Mouse (Mus musculus) limb, embryonic 15.5 days (tissue): ENCODE measurements at regions not wholly inside any gene's neighbourhood (a gene's known extent, or its start where the extent isn't known, plus 50 kb on each side); places are given as distances from the start of the nearest gene placed in this dataset.
A peak's percentile ranks its signal among the peaks of the same experiment; 100 is the strongest.
"Not testable (repeated sequence)": the region's sequence is repeated elsewhere in the genome, so short reads cannot be mapped to it uniquely, and the experiment has no call there.

ENCODE experiments used
- ATAC-seq: fragments of 200-750 bp; cut with Nextera tagmentation; 2 replicates; pipeline ENCODE4 v1.8.0; 2017; ENCODE audit warnings: low read depth, moderate TSS enrichment; ENCODE audit not compliant: insufficient number of reproducible peaks, low FRiP score, low TSS enrichment
- H3K27ac ChIP-seq: fragments of 300-500 bp; sonication (generic); 2 replicates; pipeline ENCODE4 v1.5.1; 2015; ENCODE audit warnings: moderate library complexity, mild to moderate bottlenecking, inconsistent platforms
- H3K27me3 ChIP-seq: fragments of 300-500 bp; sonication (generic); 2 replicates; pipeline ENCODE4 v1.6.1; 2015; ENCODE audit warnings: inconsistent platforms
- H3K36me3 ChIP-seq: fragments of 300-500 bp; sonication (generic); 2 replicates; pipeline ENCODE4 v1.6.1; 2015; ENCODE audit warnings: inconsistent platforms
- H3K4me1 ChIP-seq: fragments of 300-500 bp; sonication (generic); 2 replicates; pipeline ENCODE4 v1.6.1; 2015; ENCODE audit warnings: inconsistent platforms
- H3K4me2 ChIP-seq: fragments of 300-500 bp; sonication (generic); 2 replicates; pipeline ENCODE4 v1.6.1; 2015; ENCODE audit warnings: mild to moderate bottlenecking, inconsistent platforms
- H3K4me3 ChIP-seq: fragments of 300-500 bp; sonication (generic); 2 replicates; pipeline ENCODE4 v1.5.1; 2015; ENCODE audit warnings: mild to moderate bottlenecking, inconsistent platforms
- H3K9ac ChIP-seq: fragments of 300-500 bp; sonication (generic); 2 replicates; pipeline ENCODE4 v1.6.1; 2015; ENCODE audit warnings: inconsistent platforms
- H3K9me3 ChIP-seq: fragments of 300-500 bp; sonication (generic); 2 replicates; pipeline ENCODE4 v1.6.1; 2016; ENCODE audit warnings: inconsistent platforms
- WGBS: fragments of 180-500 bp; shearing (Covaris S2); methylation state at CpG from one replicate; pipeline ENCODE4 v1.1.7; 2015; 5-methylcytosine and 5-hydroxymethylcytosine counted together

GRCm38 (mm10) chr8:8969112-8969950 lies 279.0 kb upstream of the Arglu1 start:
- Histone ChIP-seq H3K4me3 (0 out of 2 replicates have a peak overlapping the region, but pooled peaks have one; percentile 12), H3K4me1 (peaks cover 10% of the 10 kb centered on the region), H3K36me3 (no peaks in the 10 kb centered on the region), H3K4me2 (peak overlapping the region; percentile 25; the same call in 1 of the 2 replicates), H3K27ac (peak overlapping the region; percentile 63), H3K9me3 (no peaks in the 10 kb centered on the region), H3K9ac (no peak overlapping the region), H3K27me3 (no peaks in the 10 kb centered on the region)
- ATAC-seq: no peak
- WGBS: 54% methylated on average over 21 of the region's 21 CpGs

- no peaks in the 10 kb centered on the region for H3K36me3 ChIP-seq
- no peak overlapping the region for H3K27ac ChIP-seq
- ATAC-seq: no peak
- 67% methylated on average over 1 of the region's 1 CpGs for WGBS
- no peaks in the 10 kb centered on the region for H3K9me3 ChIP-seq
- H3K4me2 ChIP-seq: no peak overlapping the region
- H3K9ac ChIP-seq: no peak overlapping the region
- H3K4me1 ChIP-seq: peaks cover 10% of the 10 kb centered on the region
- no peak overlapping the region for H3K4me3 ChIP-seq
- H3K27me3 ChIP-seq: no peaks in the 10 kb centered on the region
Measured at GRCm38 (mm10) chr8:8966658-8967048, 276.3 kb upstream of the Arglu1 start.

GRCm38 (mm10) chr8:8965983-8966657 lies 275.8 kb upstream of the Arglu1 start:
- Histone ChIP-seq H3K9ac (no peak overlapping the region), H3K4me2 (no peak overlapping the region), H3K27ac (no peak overlapping the region), H3K27me3 (no peaks in the 10 kb centered on the region), H3K9me3 (no peaks in the 10 kb centered on the region), H3K36me3 (no peaks in the 10 kb centered on the region), H3K4me1 (peaks cover 10% of the 10 kb centered on the region), H3K4me3 (no peak overlapping the region)
- WGBS: 44% methylated on average over 10 of the region's 10 CpGs
- ATAC-seq: no peak

- Histone ChIP-seq H3K27me3 (no peaks in the 10 kb centered on the region), H3K4me3 (no peak overlapping the region), H3K4me2 (no peak overlapping the region), H3K9me3 (no peaks in the 10 kb centered on the region), H3K27ac (no peak overlapping the region), H3K4me1 (no peaks in the 10 kb centered on the region), H3K9ac (no peak overlapping the region), H3K36me3 (no peaks in the 10 kb centered on the region)
- 85% methylated on average over 3 of the region's 3 CpGs for WGBS
- ATAC-seq: no peak
Measured at GRCm38 (mm10) chr8:8960221-8960620, 269.9 kb upstream of the Arglu1 start.

GRCm38 (mm10) chr8:8959787-8960093 lies 269.4 kb upstream of the Arglu1 start:
- WGBS: 61% methylated on average over 1 of the region's 1 CpGs
- Histone ChIP-seq H3K4me2 (no peak overlapping the region), H3K27ac (no peak overlapping the region), H3K27me3 (no peaks in the 10 kb centered on the region), H3K36me3 (no peaks in the 10 kb centered on the region), H3K9ac (no peak overlapping the region), H3K4me3 (no peak overlapping the region), H3K9me3 (no peaks in the 10 kb centered on the region), H3K4me1 (no peaks in the 10 kb centered on the region)
- no peak for ATAC-seq

GRCm38 (mm10) chr8:8959021-8959786 lies 268.9 kb upstream of the Arglu1 start:
- Histone ChIP-seq H3K9me3 (no peaks in the 10 kb centered on the region), H3K36me3 (no peaks in the 10 kb centered on the region), H3K27me3 (no peaks in the 10 kb centered on the region), H3K27ac (no peak overlapping the region), H3K4me2 (no peak overlapping the region), H3K9ac (no peak overlapping the region), H3K4me3 (no peak overlapping the region), H3K4me1 (no peaks in the 10 kb centered on the region)
- no peak for ATAC-seq
- 82% methylated on average over 8 of the region's 8 CpGs for WGBS

GRCm38 (mm10) chr8:8958140-8958539 lies 267.8 kb upstream of the Arglu1 start:
- not testable (repeated sequence) for H3K4me1 ChIP-seq, ATAC-seq, H3K27me3 ChIP-seq, H3K4me2 ChIP-seq, H3K4me3 ChIP-seq, H3K9me3 ChIP-seq, H3K9ac ChIP-seq, H3K36me3 ChIP-seq, H3K27ac ChIP-seq
- 75% methylated on average over 8 of the region's 8 CpGs for WGBS

GRCm38 (mm10) chr8:8952212-8952611 lies 261.9 kb upstream of the Arglu1 start:
- Histone ChIP-seq H3K4me2 (no peak overlapping the region), H3K9me3 (no peaks in the 10 kb centered on the region), H3K27me3 (no peaks in the 10 kb centered on the region), H3K4me3 (no peak overlapping the region), H3K36me3 (no peaks in the 10 kb centered on the region), H3K27ac (no peak overlapping the region), H3K9ac (no peak overlapping the region), H3K4me1 (no peaks in the 10 kb centered on the region)
- WGBS: 48% methylated on average over 4 of the region's 4 CpGs
- ATAC-seq: no peak

- no peaks in the 10 kb centered on the region for H3K4me1 ChIP-seq
- no peak overlapping the region for H3K27ac ChIP-seq
- H3K9ac ChIP-seq: no peak overlapping the region
- no peak overlapping the region for H3K4me2 ChIP-seq
- no peaks in the 10 kb centered on the region for H3K27me3 ChIP-seq
- H3K4me3 ChIP-seq: no peak overlapping the region
- H3K9me3 ChIP-seq: no peaks in the 10 kb centered on the region
- ATAC-seq: no peak
- H3K36me3 ChIP-seq: no peaks in the 10 kb centered on the region
- 39% methylated on average over 9 of the region's 9 CpGs for WGBS
Measured at GRCm38 (mm10) chr8:8951186-8951585, 260.9 kb upstream of the Arglu1 start.

GRCm38 (mm10) chr8:8947516-8948161 lies 257.3 kb upstream of the Arglu1 start:
- ATAC-seq: no peak
- Histone ChIP-seq H3K27ac (no peak overlapping the region), H3K36me3 (no peaks in the 10 kb centered on the region), H3K4me2 (no peak overlapping the region), H3K27me3 (no peaks in the 10 kb centered on the region), H3K4me1 (no peaks in the 10 kb centered on the region), H3K9ac (no peak overlapping the region), H3K9me3 (no peaks in the 10 kb centered on the region), H3K4me3 (no peak overlapping the region)
- 20% methylated on average over 7 of the region's 7 CpGs for WGBS

- Histone ChIP-seq H3K9me3 (no peaks in the 10 kb centered on the region), H3K9ac (no peak overlapping the region), H3K4me1 (no peaks in the 10 kb centered on the region), H3K27me3 (no peaks in the 10 kb centered on the region), H3K4me2 (no peak overlapping the region), H3K4me3 (no peak overlapping the region), H3K36me3 (no peaks in the 10 kb centered on the region), H3K27ac (no peak overlapping the region)
- 83% methylated on average over 6 of the region's 6 CpGs for WGBS
- ATAC-seq: no peak
Measured at GRCm38 (mm10) chr8:8942991-8943390, 252.7 kb upstream of the Arglu1 start.
